Mouse (Mus musculus): ENCODE results near the gene Nav2. TPM values are rescaled to one million over a fixed set of nuclear protein-coding genes. Genes with fewer than 3 reads are reported as not detected.

Gene Nav2
- total RNA-seq, 2 experiments from 2014 or later: 77.4 to 100 TPM

DNA sequence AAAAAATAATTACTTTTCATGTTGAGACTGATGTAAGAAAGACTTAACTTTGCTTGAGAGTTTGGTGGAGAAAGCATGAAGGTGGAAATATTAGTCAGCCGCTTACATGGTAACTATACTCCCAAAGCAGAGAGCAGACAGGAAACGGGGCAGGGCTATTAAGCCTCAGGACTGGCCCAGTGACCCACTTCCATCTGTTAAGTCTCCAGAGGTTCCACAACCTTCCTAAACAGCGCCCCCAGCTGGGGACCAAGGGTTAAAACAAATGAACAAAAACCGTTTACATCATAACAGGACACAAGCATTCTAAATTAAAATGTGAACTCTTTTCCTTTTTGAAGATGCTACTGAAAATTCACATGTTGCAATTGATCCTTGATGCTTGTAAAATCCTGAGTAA lies 29.7 kb downstream of the Nav2 start:
- no peak for DNase-seq

DNA sequence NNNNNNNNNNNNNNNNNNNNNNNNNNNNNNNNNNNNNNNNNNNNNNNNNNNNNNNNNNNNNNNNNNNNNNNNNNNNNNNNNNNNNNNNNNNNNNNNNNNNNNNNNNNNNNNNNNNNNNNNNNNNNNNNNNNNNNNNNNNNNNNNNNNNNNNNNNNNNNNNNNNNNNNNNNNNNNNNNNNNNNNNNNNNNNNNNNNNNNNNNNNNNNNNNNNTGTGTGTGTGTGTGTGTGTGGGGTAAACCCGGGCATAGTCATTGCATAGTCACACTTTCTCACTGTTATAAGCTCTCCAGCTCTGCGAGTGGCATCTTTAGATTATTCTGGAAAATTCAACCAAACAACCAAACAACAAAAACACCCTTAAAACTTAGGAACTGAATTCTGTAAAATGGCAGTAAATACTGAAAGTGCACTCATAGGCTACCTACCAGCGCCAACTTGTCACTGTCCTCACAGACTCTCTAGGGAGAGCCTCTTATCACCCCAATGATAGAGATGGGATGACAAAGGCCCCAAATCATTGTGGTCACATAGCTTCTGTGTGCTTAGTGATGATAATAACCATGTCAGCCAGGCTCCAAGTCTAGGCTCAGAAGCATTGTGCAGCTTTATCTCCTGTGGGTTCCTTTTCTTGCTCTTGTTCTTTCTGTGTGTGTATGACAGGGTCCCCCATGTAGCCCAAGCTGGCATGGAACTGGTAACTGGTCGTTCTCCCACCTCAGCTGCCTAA lies 40.0 kb downstream of the Nav2 start:
- no peak for DNase-seq

DNA sequence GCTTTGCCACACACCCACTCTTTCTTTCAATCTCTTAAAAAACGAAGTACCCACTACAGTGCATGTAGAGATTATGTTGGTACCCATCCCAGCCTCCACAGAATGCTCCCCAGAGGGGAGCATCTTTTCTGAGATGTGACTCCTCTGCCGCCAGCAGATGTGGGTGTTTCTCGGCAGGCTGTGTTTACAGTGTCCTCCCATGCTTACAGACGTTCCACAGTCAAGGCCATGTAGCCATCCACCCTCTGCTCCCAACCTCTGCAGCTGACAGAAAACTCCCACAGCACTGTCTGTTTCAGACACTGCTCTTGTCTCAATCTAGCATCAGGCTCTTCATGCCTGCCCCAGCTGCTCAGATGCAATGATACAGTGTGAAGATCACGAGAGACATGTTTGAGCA lies 46.0 kb downstream of the Nav2 start:
- no peak for DNase-seq

DNA sequence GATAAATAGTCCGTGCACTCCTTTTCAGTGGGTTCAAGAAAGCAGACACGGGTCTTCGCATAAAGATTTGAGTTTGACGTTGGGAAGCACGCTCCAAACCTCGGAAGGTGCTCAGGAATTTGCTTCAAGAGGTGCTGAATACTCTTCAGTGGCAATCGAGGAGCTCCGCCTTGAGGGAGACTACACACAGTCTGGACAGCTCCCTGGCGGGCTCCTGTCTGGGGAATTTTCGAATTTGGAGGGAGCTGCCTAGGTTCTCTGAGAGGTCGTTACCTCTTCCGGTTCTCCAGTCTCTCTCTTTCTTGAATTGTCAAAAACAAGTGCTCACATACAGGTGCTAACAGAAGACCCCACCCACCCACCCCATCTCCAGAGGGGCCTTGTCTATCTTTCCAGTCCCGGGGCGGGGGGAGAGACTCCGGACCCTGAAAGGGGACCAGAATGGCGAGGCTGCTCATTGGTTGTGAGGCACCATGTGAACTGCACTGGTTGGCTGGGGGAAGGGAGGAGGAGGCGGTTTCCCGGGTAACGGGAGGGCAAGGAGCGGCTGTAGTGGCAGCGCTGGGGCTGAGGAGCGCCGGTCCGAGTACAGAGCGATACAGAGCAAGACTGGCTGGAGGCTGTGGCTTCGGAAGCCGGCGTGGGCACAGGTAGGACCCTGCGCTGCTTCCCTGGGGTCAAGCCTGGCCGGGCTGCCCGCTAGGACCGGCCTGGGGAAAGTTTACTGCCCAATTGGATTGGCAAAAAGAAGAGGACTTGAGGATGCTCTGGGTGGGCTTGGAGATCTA lies 50.2 kb downstream of the Nav2 start:
- peak; percentile 88 to 89 for DNase-seq

DNA sequence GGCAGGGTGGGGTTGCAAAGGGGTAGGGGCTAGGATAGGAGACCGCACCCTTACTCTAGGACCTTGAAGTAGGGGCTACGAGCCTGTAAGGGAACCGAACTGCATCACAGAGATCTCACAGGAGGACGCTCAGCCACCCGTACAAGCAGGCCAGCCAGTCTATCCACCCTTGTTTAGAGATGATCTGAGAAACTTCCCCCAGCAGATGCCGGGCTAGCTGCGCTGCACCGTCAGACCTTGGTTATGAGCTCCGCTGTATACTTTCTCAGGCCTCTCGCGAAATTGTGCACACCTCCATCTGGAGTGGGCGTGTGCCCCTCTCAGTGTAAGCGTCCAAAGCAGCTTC lies 50.8 kb downstream of the Nav2 start:
- peak in 1 of 2 experiments; percentile 16 for DNase-seq

DNA sequence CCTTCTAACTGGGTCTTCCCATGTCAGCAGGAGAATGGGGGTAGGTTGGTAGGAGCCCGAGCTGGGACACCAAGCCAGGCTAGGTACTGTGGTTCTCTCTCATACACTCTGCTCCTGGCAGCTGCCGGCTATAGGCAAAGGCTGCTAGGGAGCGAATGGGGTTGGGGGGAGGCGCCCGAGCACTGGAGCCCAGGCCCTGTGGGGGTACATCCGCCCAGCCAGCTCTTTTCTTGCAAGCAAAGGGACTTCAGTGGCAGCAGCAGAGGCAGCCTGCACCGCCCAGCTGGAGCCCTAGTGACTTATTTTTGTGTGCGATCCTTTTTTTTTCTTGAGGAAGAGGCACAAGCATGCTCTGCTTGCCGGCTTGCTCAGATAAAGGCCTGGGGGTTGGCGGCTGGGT lies 51.6 kb downstream of the Nav2 start:
- DNase-seq: no peak

DNA sequence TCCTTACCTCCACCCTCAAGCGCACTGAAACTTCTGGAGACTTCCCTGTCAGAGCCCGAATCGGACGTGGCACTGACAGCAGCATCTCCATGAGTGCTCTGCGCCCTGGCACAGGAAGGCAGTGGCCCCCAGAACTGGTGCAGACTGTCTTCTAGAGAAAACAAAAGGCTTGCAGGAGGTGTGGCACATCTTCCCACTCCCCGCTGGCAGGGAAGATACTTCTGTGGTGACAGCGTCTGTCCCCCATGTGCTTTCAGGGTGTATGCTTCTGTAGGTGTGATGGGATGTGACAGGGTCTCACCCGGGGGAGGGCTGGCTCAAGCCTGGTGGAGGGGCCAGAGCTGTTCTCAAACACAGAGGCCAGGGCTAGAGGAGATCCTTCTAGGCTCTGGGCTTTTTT lies 53.0 kb downstream of the Nav2 start:
- DNase-seq: no peak

DNA sequence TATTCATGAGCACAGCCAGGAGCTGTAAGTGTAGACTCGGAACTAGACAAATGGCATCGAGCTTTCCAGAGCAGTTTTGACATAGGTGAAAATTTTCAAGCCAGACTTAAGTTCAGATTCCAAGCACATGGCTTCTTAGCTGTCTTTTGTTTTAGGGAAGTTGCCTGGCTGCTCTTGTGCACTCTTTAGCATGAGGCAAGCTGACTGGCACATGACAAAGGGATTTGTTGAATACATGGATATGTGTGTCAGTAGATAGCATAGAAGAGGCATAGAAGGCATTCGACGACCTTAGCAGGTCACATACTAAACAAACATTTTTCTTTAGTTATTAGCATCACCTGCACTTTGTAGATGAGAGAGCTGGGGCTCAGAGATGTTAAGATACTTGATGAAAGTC lies 53.4 kb downstream of the Nav2 start:
- DNase-seq: no peak

DNA sequence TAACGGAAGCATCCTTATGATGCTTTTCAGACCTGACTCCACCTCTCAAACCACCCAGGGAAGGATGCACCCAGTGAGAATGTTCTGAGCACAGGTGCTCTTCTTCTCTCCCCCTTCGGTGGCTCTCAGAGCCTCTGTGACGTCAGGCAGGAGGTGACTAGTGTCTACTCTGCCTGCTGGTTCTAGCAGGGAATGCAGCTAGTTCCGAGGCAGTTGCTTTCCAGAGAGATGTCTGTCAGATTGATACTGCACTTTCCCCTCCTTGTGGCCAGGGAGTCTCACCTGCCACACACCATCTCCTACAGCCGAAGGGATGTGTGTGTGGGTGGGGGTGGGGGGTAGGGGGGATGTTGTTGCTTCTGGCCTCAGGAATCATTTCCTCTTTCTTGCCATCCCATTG lies 54.6 kb downstream of the Nav2 start:
- no peak for DNase-seq

DNA sequence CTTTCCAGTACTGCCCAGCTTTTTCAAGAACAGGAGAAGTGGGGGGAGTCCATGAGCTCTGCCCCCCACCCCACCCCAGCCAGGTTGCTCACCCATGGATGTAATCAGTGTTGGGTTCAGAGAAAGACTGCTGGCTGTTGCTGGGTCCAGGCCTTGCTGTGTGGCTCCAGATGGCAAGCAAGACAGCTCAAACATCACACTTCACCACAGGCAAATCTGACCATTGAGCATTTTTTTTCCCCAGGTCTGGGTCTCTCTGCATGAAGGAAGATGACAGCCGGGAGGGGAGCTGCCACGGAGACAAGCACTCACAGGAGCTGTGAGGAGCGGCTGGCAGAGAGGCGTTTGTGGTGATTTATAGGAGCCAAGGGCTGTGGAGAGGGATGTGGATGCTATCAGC lies 55.0 kb downstream of the Nav2 start:
- DNase-seq: no peak

DNA sequence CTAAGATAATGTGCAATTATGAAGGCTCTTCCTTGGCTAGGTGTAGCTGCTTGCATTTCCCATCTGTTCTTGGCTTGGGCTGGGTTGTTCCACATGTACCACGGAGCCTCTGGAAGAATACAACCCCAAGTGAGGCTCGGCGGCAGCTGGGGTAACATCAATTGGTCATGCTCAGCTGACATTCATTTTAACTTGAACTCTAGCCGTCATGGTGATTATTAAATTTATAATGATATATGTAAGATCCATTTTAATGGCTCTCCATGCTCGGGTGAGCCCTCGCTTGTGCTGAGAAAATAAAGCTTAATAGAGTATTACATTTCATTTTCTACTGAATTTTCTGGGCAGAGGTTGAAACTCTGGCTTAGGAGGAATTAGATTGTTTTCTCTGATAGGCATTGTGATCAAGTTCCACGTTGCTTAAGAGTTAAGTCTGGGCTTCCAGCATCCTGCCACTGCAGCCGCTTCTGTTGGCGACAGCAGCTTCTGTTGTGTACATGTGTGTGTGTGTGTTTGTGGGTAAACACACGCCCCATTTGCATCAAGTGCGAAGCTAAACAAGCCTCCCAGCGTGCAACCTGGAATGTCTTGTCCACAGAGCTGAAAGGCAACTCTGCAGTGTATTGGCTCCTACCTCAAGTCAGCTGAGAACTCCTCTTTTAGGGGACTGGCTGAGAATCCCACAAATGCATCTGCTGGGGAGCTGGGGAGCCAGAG lies 57.4 kb downstream of the Nav2 start:
- DNase-seq: no peak

DNA sequence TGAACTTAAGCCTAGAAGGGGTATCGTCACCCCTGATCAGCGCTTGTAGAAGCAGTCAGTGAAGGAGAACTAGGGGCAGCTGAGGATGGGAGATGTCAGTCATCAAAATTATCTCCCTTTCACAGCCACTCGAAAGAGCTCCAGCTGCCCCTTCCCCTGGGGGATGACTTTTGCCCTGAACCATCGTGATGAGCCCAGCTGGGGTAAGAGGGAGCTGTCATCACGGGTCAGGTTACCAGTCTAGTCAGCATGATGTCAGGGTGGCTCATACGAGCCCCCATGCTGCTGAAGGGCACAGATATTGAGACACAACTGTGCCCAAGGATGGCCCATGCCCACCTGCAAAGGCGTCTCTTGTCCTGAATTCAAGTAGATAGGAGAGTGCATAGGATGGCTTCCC lies 72.5 kb downstream of the Nav2 start:
- DNase-seq: no peak

DNA sequence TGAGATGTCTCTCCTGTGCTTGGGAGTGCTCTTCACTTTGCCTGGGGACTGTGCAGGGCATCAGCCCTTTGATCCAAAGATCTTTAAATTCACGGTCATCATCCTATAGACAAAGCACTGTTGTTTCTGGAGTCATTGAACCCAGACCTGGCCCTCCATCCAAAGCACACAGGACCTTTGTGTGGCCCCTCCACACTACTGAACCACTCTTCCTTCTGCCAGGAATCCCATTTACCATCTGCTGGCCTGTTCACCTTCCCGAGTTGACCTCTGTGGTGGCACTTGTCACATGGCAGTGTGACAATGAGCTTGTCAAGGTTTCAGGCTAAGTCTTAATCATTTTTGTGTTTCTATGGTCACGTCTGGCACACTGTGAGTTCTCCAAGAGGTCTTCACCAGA lies 73.3 kb downstream of the Nav2 start:
- no peak for DNase-seq

DNA sequence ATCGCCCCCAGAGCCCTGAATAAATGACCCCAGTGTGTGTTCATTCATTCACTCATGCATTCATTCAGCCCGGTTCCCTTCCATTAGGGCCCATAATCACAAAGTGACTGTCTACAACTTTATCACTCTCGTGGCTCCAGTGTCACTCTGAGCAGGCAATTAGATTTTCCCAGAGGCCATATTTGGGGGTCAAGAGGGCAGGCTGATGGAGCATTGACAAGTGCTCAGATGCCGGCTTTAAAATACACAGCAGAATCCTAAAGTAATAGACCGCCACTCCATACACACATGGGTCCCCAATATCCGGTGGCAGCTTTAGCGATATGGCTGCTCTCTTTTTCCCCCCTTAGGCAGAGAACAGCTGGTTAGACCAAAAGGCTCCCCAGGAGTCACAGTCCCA lies 74.1 kb downstream of the Nav2 start:
- DNase-seq: no peak

DNA sequence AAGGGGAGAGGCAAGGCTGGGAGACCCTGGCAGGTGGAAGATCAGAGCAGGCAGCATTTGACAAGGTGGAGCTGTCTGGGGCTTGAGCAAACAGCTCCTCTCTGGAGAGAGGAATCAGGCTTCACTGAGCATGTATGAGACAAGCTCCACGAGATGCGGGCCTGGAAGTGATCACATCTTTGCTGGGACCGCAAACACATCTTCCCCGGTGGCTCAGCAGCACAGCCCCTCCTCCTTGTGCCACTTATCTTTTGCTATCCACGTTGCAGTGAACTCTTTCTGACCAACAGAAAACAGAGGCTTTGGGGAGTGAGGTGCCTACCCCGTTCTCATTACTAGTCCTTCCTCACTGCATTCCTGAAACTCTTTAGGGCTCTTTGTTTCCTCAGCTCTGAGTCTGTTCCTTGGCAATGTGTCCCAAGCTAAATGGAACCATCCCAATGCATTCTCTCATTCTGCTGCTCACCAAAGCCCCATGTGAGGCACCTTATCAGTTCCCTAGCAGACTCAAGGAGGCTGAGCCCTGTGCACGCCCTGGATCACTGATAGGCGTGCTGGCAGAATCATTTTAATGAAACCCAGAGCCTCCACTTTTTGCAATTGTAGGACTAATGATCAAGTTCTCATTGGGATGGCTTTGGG lies 83.5 kb downstream of the Nav2 start:
- no peak for DNase-seq

DNA sequence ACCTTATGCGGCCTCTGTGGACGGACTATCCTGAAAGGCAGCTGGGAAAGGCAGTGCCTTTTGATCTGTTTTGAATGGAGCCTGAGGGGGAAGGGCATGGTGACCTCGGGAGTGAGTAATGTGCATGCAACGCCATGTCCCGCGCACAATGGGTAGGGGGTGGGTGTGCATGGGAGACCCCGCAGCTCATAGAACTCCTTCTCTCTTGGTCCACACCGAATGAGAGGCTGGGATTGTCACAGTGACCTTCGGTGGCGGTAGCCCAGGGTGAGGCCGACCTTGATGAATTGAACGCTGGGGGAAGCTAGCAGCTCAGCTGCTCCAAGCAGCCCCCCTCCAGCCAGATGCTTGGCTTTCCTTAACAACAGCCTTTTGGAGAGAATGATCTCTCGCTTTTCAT lies 86.7 kb downstream of the Nav2 start:
- no peak for DNase-seq

DNA sequence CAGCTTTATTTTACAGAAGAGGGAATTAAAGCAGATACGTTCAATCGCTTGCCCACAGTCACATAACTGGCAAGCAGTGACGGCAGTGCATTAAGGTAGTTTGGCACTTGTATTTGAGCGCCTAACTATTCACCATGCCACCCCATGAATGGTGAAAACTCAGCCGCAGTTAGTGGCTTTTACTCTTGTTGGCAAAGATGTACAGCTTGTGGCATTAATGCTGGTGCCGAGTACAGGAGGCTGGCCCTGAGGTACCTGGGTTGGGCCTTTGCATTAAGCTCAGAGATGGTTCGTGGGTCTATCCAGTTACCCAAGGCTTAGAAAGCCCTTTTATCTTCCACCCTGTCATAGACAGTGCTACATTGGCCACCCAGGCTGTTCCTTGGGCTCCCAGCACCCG lies 87.2 kb downstream of the Nav2 start:
- no peak for DNase-seq

DNA sequence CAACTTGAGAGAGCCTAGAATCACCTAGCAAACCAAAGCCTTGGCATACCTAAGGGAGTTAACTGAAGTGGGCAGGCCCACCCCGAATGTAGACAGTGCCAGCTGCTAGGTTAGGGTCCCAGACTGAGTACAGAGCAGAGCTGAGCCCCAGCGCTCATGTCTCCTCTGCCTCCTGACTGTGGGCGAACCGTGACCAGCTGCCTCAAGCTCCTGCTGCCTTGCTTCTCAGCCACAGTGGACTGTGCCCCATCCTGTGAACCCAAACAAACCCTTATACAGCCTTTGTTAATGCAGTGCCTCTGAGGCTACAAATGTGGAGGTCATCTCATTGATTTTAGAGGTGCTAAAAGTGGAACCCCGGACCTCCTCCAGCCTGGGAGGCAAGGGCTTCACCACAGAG lies 88.3 kb downstream of the Nav2 start:
- no peak for DNase-seq

DNA sequence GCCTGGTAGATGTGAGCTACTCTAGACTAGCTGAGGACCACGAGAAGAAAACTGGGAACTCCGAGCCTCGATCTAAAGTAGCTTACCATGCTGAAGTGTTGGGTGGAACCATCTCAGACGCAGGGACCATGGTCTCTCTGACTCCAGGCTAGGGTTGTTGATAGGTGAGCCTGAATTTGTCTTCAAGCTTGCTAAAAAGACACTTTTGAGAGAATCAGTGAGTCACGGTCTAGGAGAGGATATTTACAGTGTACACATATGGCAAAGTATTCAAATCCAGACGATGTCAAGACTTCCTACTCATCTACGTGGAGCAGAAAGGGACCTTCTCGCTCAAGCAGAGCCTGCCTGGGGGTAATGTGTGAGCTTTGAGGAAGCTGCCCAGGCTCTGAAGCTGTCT lies 89.6 kb downstream of the Nav2 start:
- no peak for DNase-seq

DNA sequence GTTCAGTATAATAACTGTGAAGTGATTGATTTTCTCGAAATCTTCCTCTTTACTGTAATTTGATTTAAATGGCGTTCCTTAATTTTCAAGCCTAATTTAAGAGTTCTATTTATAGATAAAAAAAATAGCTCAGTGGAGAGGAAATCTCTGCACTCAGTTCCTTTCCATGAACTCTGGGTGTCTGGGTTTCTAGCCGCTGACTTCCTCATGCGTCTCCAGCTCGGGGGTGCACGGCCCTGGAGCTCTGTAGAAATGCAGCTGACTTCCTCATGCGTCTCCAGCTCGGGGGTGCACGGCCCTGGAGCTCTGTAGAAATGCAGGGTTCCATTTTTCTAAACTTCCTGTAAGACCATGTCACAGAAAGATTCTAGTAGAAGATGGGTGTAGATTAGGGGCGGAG lies 90.1 kb downstream of the Nav2 start:
- DNase-seq: no peak

DNA sequence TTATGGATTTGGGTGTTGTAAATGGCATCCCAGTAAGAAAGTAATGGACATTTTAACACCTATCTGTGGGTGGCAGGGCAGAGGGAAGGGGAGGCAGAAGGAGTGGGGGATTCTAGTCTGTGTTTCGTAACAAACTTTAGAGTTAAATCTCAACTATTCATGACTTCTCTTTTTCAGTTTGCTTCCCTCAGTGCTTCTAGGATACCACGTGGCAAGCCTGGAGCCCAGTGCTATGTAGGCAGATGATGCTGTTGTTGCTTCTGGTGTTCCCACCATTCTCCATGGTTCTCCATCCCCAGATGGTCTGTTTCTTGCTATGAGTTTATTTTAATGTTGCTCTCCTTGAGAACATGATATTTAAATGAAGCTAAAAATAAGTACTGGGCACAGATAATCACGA lies 92.3 kb downstream of the Nav2 start:
- DNase-seq: no peak

DNA sequence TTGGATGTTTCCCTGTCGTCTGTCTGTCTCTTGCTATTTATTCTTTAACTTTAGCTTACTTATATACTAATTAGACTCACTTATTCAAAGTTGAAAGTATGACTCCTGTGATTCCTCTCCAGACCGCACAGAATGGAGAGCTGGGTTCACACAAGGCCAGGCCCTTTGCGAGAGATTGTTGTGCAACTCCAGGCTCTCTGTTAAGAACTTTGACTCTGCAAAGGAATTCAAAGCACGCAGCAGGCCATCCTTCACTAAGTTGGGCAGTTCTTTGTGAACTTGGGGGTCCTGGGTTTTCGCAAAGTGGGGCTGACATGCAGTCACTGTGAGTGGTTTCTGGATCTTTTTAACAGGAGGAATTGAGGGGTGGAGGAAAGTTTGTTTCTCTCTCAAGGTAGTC lies 95.9 kb downstream of the Nav2 start:
- DNase-seq: no peak

DNA sequence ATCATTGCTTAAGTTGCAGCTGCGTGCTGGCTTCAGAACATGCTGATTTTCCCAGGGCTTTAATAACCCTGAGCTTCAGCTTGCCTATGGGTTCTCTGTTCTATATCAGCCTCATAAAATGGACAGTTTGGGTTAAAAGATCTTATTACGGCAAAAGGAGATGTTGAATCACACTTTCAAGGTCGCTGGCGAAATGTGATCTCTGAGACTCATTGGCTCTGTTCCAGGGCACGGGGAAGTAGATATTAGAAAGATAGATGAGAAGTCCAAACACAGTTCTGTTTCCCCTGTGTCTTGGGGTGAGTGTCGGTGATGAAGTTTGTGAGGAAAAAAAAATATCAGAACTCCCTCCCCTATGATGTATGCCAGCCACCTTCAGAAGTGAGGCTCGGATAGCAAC lies 98.4 kb downstream of the Nav2 start:
- DNase-seq: no peak
